Mouse (Mus musculus) heart, adult 11 months (tissue): ENCODE measurements at regions not wholly inside any gene's neighbourhood (a gene's known extent, or its start where the extent isn't known, plus 50 kb on each side); places are given as distances from the start of the nearest gene placed in this dataset.

Experiments used
- DNase-seq: peaks from one replicate; pipeline ENCODE4 v3.0.0; 2022

DNA sequence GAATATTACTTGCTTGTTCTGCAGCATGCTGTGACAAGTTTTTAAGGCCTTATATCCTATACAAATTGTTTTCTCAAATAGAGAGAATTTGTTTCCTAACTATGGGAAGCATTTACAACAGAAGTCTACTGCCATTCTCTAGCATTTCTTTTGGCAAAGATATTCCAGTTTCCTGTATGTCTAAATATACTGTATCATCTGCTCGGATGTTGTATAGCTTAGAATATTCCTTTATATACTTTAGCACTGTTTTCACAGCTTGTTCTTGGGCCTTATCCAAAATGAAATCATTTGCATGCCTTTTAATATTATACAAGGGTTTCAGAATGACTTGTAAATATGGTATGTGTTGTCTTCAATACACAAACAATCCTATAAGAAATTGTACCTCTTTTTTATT is 92.1 kb upstream of the Ins2 start:
- no peak for DNase-seq

DNA sequence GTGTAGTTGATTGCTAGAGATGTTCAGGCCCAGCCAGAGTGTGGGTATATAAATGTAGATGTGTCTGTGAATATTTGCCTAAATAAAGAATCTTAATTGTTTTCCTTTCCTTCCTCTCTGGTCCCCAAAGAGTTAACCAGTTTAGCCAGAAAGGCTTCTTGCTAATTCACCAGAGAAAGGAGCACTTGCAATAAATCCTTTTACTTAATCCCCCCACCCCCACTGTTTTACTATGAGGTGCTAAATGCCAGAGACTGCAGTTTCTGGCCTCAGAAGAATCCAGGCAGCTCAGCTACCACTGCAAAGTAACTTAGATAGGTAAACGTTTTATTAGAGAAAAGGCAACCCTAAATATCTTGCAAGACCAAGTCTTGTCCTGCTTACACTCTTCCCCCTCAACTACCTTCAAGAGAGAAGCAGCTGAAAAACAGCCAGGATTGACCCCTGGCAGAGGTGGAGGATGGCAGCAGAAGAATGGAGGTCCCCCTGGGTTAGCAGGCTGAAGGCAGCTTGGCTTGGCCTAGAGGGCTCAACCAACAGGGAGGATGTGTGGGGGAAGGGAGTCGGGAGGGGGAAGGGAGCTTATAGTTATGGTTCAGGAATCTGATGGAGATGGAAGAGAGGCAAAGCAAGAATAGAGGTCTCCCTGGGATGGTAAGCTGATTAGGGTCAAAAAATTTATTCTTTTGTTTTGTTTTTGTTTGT is 87.9 kb upstream of the Ins2 start:
- peak; percentile 4 for DNase-seq

DNA sequence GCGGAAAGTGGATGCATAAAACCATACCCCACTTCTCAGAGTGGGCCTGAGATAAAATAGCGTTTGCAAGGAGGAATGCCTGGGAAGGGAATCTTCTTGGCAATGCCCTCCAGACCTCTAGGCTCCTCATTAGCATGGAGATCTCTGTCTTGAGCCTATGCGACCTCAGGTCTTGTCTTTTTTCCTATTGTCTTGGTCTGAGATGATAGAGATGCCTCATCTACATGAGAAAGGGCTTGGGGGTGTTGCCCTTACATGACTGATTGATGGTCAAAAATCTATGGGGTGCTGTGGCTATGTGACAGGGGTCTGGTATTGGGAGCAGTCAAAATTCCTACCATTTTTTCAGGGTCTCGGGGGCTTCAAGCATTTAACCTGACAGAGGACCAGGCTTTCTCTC is 67.5 kb upstream of the Ins2 start:
- DNase-seq: peak; percentile 58

DNA sequence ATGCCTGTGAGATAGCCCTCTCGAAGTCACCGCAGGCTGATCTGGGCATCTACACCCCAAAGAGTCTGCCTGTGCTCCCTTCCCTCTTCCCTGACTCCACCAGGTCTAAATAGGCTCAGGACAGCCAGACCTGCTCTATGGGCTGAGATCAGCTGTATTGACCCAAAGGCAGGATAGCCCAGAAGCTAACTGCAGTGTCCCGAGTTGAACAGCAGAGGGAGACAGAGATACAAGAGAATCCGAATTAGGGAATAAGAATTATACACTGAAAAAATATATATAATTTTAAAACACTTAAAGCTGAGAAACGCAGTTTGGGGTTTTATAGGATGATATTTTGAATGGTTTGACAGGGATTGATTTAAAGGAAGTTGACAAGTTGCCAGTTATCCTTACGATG is 56.2 kb upstream of the Ins2 start:
- no peak for DNase-seq

DNA sequence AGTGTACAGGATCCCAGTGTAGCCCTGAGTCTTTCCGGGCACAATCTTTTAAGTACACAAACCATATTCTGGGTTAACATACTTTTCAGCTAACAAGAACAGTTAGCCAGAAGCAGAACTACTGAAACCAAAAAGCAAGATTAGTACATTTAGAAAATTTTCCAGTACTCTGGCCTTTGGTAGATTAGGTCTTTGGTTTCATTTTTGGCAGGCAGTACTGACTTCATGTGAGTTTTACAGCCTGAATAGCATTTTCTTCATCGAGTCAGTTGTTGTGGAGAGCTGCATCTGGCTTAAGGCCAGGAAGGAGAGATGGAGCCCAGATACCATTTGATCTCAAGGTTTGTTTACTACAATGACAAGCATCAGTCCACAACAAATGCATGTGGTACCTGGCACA is 51.3 kb upstream of the Ins2 start:
- no peak for DNase-seq
